Mouse (Mus musculus): ENCODE results near the gene Cpsf7. TPM values are rescaled to one million over a fixed set of nuclear protein-coding genes. Genes with fewer than 3 reads are reported as not detected.

Gene Cpsf7
- polyA plus RNA-seq, 1 experiment from 2014 or later: 39.2 TPM

GRCm38 (mm10) chr19:10590301-10590700, 65.2 kb downstream of the Cpsf7 start:
- Histone ChIP-seq H3K4me1 (ENCODE audit: control insufficient read depth, insufficient read depth, low read length) (no peaks in the 10 kb centered on the region), H3K4me2 (ENCODE audit: low read depth, low read length) (no peak overlapping the region), H3K9ac (ENCODE audit: low read length) (no peak overlapping the region), H3K4me3 (replicated peaks; ENCODE audit: low read length) (no peak overlapping the region), H3K9me3 (replicated peaks; ENCODE audit: control insufficient read depth, low read length) (no peaks in the 10 kb centered on the region), H3K27ac (ENCODE audit: low read length) (no peak overlapping the region), H3K27me3 (ENCODE audit: control insufficient read depth, insufficient read depth, low read length) (no peaks in the 10 kb centered on the region), H3K36me3 (ENCODE audit: control insufficient read depth, insufficient read depth, low read length) (no peaks in the 10 kb centered on the region)
- 60% methylated on average over 3 of the region's 3 CpGs for WGBS
- ATAC-seq (ENCODE audit: insufficient read depth, low FRiP score): no peak

DNA sequence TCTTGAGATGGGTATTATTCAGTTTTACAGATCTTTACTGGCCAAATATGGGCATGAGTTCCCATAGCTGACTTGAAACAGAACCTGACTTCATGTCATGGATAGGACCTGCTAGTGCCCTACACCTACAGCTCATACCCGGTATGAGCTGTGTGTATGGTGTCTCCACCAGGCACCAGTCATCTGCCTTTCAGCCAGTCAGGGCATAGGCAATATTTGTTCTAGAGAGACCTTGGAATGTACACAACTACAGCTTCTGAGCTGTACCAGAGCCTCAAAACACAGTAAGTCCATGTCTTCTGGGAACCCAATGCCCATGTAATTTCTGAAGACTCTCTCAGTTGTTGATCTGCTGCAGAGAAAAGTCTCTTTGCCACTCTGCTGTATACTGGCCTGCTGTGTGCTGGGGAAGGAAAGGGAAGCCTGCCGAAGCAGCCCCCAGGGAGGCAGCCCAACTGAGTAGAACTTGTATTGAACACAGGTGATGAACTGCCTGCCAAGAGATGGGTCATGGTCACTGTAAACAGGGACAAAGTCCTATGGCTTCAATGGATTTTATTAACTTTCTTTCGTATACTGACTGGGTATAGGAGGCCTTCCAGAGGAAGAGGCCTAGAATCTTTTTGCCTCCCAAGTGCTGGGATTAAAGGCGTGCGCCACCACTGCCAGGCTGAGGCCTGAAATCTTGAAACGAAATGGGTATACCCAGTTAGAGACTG, 66.8 kb downstream of the Cpsf7 start:
- ATAC-seq (ENCODE audit: insufficient read depth, low FRiP score): no peak
- Histone ChIP-seq H3K4me2 (ENCODE audit: low read depth, low read length) (no peak overlapping the region), H3K36me3 (ENCODE audit: control insufficient read depth, insufficient read depth, low read length) (no peaks in the 10 kb centered on the region), H3K27ac (ENCODE audit: low read length) (no peak overlapping the region), H3K9ac (ENCODE audit: low read length) (no peak overlapping the region), H3K4me1 (ENCODE audit: control insufficient read depth, insufficient read depth, low read length) (no peaks in the 10 kb centered on the region), H3K27me3 (ENCODE audit: control insufficient read depth, insufficient read depth, low read length) (no peaks in the 10 kb centered on the region), H3K4me3 (replicated peaks; ENCODE audit: low read length) (no peak overlapping the region), H3K9me3 (replicated peaks; ENCODE audit: control insufficient read depth, low read length) (no peaks in the 10 kb centered on the region)
- 90% methylated on average over 6 of the region's 6 CpGs for WGBS

Other genes starting within 250 kb of the Cpsf7 start
- 2.9 and 3.4 TPM in 2 replicates for gene Dagla, start 220.4 kb upstream of the Cpsf7 start, polyA plus RNA-seq (2015; fragmentation: Nextera tagmentation; extraction: Ambion mirVana)
- gene Syt7, start 136.2 kb upstream of the Cpsf7 start, polyA plus RNA-seq (2015; fragmentation: Nextera tagmentation; extraction: Ambion mirVana): 0.84 TPM in 2 replicates
- gene Lrrc10b, start 67.8 kb upstream of the Cpsf7 start, polyA plus RNA-seq (2015; fragmentation: Nextera tagmentation; extraction: Ambion mirVana): 0.32 and 0.41 TPM in 2 replicates
- gene Ppp1r32, start 42.3 kb upstream of the Cpsf7 start, polyA plus RNA-seq (2015; fragmentation: Nextera tagmentation; extraction: Ambion mirVana): 0.31 TPM in 1 of 2 replicates, not detected in the other
- gene Sdhaf2, start 876 bp downstream of the Cpsf7 start, polyA plus RNA-seq (2015; fragmentation: Nextera tagmentation; extraction: Ambion mirVana): 50.6 and 53.1 TPM in 2 replicates
- gene Tmem216, start 31.0 kb downstream of the Cpsf7 start, polyA plus RNA-seq (2015; fragmentation: Nextera tagmentation; extraction: Ambion mirVana): 28.9 and 29.8 TPM in 2 replicates
- 22.6 and 26.4 TPM in 2 replicates for gene Cyb561a3, start 51.9 kb downstream of the Cpsf7 start, polyA plus RNA-seq (2015; fragmentation: Nextera tagmentation; extraction: Ambion mirVana)
- 24.6 and 25.0 TPM in 2 replicates for gene Tmem138, start 52.1 kb downstream of the Cpsf7 start, polyA plus RNA-seq (2015; fragmentation: Nextera tagmentation; extraction: Ambion mirVana)
- gene Ddb1, start 80.1 kb downstream of the Cpsf7 start, polyA plus RNA-seq (2015; fragmentation: Nextera tagmentation; extraction: Ambion mirVana): 317 and 357 TPM in 2 replicates
- gene Tkfc, start 80.4 kb downstream of the Cpsf7 start, polyA plus RNA-seq (2015; fragmentation: Nextera tagmentation; extraction: Ambion mirVana): 19.3 and 19.4 TPM in 2 replicates
- gene Vwce, start 108.9 kb downstream of the Cpsf7 start, polyA plus RNA-seq (2015; fragmentation: Nextera tagmentation; extraction: Ambion mirVana): 1.2 and 2.0 TPM in 2 replicates
- 139 and 218 TPM in 2 replicates for gene Pga5, start 152.8 kb downstream of the Cpsf7 start, polyA plus RNA-seq (2015; fragmentation: Nextera tagmentation; extraction: Ambion mirVana)
- gene Vps37c, start 163.5 kb downstream of the Cpsf7 start, polyA plus RNA-seq (2015; fragmentation: Nextera tagmentation; extraction: Ambion mirVana): 48.7 and 60.3 TPM in 2 replicates
- 3.3 and 3.8 TPM in 2 replicates for gene Cd5, start 213.7 kb downstream of the Cpsf7 start, polyA plus RNA-seq (2015; fragmentation: Nextera tagmentation; extraction: Ambion mirVana)